Mouse (Mus musculus) cortical plate, adult 2 months (tissue): ENCODE measurements around the gene Asic4.

Experiments
- CTCF ChIP-seq: fragments of 200-500 bp; IDR thresholded peaks from 2 replicates; pipeline ENCODE4 v1.5.1; 2011; ENCODE audit warnings: mild to moderate bottlenecking, control low read depth, low read length; ENCODE audit not compliant: insufficient read depth; ENCODE audit errors: extremely low read depth
- POLR2A ChIP-seq: fragments of 200-500 bp; IDR thresholded peaks from 2 replicates; pipeline ENCODE4 v1.6.1; 2011; ENCODE audit warnings: mild to moderate bottlenecking, low read length, control low read depth; ENCODE audit not compliant: insufficient read depth; ENCODE audit errors: extremely low read depth

GRCm38 (mm10) chr1:75487040-75487404, 36.8 kb downstream of the Asic4 start:
- TF ChIP-seq CTCF (no peak), POLR2A (no peak)
